Mouse (Mus musculus) forebrain, embryonic 11.5 days (tissue): ENCODE measurements around the gene Tcaf1. TPM values are rescaled to one million over a fixed set of nuclear protein-coding genes. Genes with fewer than 3 reads are reported as not detected.
A peak's percentile ranks its signal among the peaks of the same experiment; 100 is the strongest.

ENCODE experiments used
- ATAC-seq: fragments of 200-750 bp; cut with Nextera tagmentation; replicated peaks from 2 replicates; pipeline ENCODE4 v1.8.0; 2017; ENCODE audit warnings: moderate TSS enrichment; ENCODE audit not compliant: low FRiP score
- DNase-seq: peaks from one replicate; pipeline ENCODE4 v3.0.0-alpha.2; 2017; ENCODE audit warnings: low spot score
- H3K27ac ChIP-seq: fragments of 300-500 bp; sonication (generic); 2 replicates; pipeline ENCODE4 v1.5.1; 2014; ENCODE audit warnings: low read depth, low read length
- H3K27me3 ChIP-seq: fragments of 300-500 bp; sonication (generic); 2 replicates; pipeline ENCODE4 v1.6.1; 2014; ENCODE audit warnings: mild to moderate bottlenecking, low read length, mixed read lengths; ENCODE audit not compliant: control insufficient read depth, insufficient read depth
- H3K36me3 ChIP-seq: fragments of 300-500 bp; sonication (generic); 2 replicates; pipeline ENCODE4 v1.6.1; 2014; ENCODE audit warnings: mild to moderate bottlenecking, low read length, moderate library complexity, mixed read lengths; ENCODE audit not compliant: control insufficient read depth, insufficient read depth
- H3K4me1 ChIP-seq: fragments of 300-500 bp; sonication (generic); replicated peaks from 2 replicates; pipeline ENCODE4 v1.6.1; 2014; ENCODE audit warnings: low read length, mixed read lengths; ENCODE audit not compliant: control insufficient read depth, insufficient read depth
- H3K4me2 ChIP-seq: fragments of 300-500 bp; sonication (generic); 2 replicates; pipeline ENCODE4 v1.6.1; 2014; ENCODE audit warnings: low read depth, mild to moderate bottlenecking, low read length, moderate library complexity, mixed read lengths; ENCODE audit not compliant: severe bottlenecking
- H3K4me3 ChIP-seq: fragments of 300-500 bp; sonication (generic); 2 replicates; pipeline ENCODE4 v1.5.1; 2014; ENCODE audit warnings: low read depth, low read length
- H3K9ac ChIP-seq: fragments of 300-500 bp; sonication (generic); 2 replicates; pipeline ENCODE4 v1.6.1; 2014; ENCODE audit warnings: low read length
- H3K9me3 ChIP-seq: fragments of 300-500 bp; sonication (generic); 2 replicates; pipeline ENCODE4 v1.6.1; 2016; ENCODE audit warnings: low read length, mixed read lengths; ENCODE audit not compliant: control insufficient read depth
- WGBS: fragments of 180-500 bp; shearing (Covaris S2); extraction: QIAGEN DNeasy Blood & Tissue Kit; methylation state at CpG from one replicate; pipeline ENCODE4 v1.1.7; 2014; 5-methylcytosine and 5-hydroxymethylcytosine counted together
- polyA plus RNA-seq: library from polyadenylated mRNA; unstranded; fragments of >200 nt; fragmentation: Nextera tagmentation; extraction: Ambion mirVana; gene quantifications from 2 replicates; pipeline ENCODE4 v1.2.1, GENCODE M21; 2014

Gene Tcaf1
- polyA plus RNA-seq: 134 and 143 TPM in 2 replicates

DNA sequence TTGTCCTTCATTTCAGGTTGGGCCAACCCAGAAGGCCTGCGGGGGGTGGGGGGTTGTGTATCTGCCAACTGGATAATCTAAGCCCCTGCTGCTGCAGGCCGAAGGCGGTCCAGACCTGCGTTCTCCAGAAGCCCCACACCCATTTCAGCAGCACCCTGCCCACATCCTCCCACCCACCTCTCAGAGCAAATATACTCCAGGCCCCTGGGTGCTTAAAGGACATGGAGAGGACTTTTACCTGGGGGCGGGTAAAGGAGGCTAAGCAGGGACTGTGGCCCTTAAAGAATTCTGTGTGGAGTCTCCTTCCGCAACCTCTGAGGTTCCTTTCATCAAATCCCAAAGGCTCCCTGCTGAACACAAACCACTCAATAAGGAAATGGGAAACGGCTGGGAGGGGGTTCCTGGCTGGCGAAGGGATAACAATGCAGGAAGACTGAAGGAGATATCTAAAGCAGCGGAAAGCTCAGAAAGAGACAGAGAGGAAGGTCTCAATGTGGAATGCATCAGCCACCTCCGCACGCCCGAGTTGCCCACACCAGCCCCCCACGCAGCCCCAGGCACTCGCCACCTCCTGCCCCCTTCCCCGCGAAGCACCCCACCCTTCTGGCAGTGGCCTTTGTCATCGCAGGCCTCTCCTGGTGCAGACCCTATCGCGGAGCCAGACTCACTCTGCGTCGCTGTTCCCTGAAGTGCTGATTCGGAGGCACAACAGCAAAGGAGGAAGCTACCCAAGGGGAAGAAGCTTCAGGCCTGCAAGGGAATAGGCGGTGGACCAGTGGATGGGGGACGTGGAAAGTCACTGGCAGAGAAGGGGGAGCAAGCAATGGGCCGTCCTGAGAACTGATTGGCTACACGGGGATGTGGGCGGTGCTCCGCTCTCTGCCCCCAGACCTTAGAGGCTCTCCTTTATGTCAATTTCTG lies at the start of gene Tcaf1:
Gene Tcaf1, minus strand, starts transcription at position 798 of the 921 bp plus-strand sequence.
- H3K9ac ChIP-seq: peak within 1 kb of the TSS; percentile 84
- no peaks in the 10 kb centered on the region for H3K9me3 ChIP-seq
- no peaks in the 10 kb centered on the region for H3K4me1 ChIP-seq
- H3K4me3 ChIP-seq: peak within 1 kb of the TSS; percentile 69
- peak within 1 kb of the TSS; percentile 74 for H3K4me2 ChIP-seq
- H3K27me3 ChIP-seq: no peaks in the 10 kb centered on the region
- peak within 1 kb of the TSS; percentile 84 for H3K27ac ChIP-seq
- 1% methylated on average over 28 of the region's 28 CpGs for WGBS
- DNase-seq (peak; percentile 89), ATAC-seq (peak; percentile 100)
- no peaks in the 10 kb centered on the region for H3K36me3 ChIP-seq

DNA sequence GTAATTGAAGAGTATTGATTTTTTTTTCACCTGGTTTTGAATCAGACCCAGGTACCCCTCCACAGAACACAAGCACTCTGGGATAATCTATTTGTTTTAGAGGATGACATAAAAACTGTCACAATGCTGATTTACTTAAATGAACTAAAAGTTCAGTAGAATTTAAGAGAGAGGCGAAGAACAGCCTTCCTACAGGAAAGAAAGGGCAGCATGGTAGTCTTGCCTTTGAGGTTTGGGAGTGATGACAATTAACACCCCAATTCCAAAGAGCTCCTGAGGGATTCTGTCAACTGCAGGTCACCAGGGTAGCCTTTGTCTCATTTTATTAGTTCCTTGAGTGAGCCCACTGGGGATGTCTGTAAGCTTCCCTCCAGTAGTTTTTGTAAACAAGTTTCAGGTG lies 46.2 kb upstream of the Tcaf1 start, which contains the start of gene Olfr38:
Gene Olfr38, plus strand, starts transcription at position 301 of the 400 bp plus-strand sequence.
- no peak within 1 kb of the TSS for H3K9ac ChIP-seq
- H3K9me3 ChIP-seq: no peaks in the 10 kb centered on the region
- H3K4me1 ChIP-seq: no peaks in the 10 kb centered on the region
- no peak within 1 kb of the TSS for H3K27ac ChIP-seq
- WGBS: 79% methylated on average over 1 of the region's 1 CpGs
- no peak within 1 kb of the TSS for H3K4me2 ChIP-seq
- H3K27me3 ChIP-seq: no peaks in the 10 kb centered on the region
- no peak within 1 kb of the TSS for H3K4me3 ChIP-seq
- H3K36me3 ChIP-seq: no peaks in the 10 kb centered on the region
- DNase-seq: no peak
- no peak for ATAC-seq

DNA sequence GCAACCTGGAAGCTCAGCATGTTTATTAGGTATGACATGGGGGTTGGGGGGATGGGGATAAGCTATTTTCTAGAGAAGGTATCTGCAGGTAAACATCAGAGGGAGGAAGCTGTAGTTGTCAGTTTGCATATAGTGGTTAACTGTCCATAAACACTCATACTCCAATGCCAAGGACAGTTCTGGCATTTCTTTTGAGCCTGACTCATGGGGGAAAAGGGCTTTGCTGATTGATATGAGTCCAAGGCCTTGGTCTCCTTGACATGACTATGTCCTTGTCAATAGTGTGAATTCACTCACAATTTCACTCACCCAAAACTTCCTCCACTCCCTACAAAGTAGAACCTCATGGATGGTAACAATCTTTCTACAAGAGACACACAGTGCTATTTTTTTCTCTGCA lies 38.0 kb upstream of the Tcaf1 start:
- ATAC-seq: no peak
- H3K4me3 ChIP-seq: no peak overlapping the region
- no peaks in the 10 kb centered on the region for H3K27me3 ChIP-seq
- no peak for DNase-seq
- no peak overlapping the region for H3K4me2 ChIP-seq
- no peaks in the 10 kb centered on the region for H3K9me3 ChIP-seq
- no peaks in the 10 kb centered on the region for H3K4me1 ChIP-seq
- no peak overlapping the region for H3K27ac ChIP-seq
- H3K9ac ChIP-seq: no peak overlapping the region
- no peaks in the 10 kb centered on the region for H3K36me3 ChIP-seq

DNA sequence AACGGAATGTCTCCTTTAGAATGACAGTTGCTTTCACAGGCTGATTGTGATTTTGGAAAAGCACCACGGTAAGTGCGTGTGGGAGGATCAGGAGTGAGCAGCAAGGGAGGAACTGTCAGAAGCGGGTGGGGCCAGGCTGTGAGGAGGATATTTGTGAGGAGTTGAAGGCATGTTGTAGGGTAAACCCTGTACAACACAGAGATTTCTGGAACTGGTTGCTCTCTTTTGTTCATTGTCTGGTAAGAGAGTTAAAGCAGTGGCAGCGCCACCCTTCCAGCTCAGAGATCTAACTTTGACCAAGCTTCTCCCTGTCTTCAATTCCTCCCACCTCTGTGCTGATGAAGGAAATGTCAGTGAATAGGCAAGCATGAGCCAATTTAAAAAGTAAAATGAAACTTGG lies 32.4 kb upstream of the Tcaf1 start:
- H3K4me1 ChIP-seq: no peaks in the 10 kb centered on the region
- H3K27me3 ChIP-seq: no peaks in the 10 kb centered on the region
- WGBS: 89% methylated on average over 5 of the region's 5 CpGs
- ATAC-seq: no peak
- H3K4me3 ChIP-seq: no peak overlapping the region
- no peak overlapping the region for H3K4me2 ChIP-seq
- no peak overlapping the region for H3K9ac ChIP-seq
- H3K36me3 ChIP-seq: no peaks in the 10 kb centered on the region
- no peak for DNase-seq
- no peak overlapping the region for H3K27ac ChIP-seq
- no peaks in the 10 kb centered on the region for H3K9me3 ChIP-seq

GRCm38 (mm10) chr6:42739071-42739470 lies 29.2 kb upstream of the Tcaf1 start, which contains the start of gene Olfr453:
Gene Olfr453, plus strand, starts transcription at chr6:42739371.
- DNase-seq (no peak), ATAC-seq (no peak)
- Histone ChIP-seq H3K27ac (no peak within 1 kb of the TSS), H3K4me1 (no peaks in the 10 kb centered on the region), H3K27me3 (no peaks in the 10 kb centered on the region), H3K9ac (no peak within 1 kb of the TSS), H3K36me3 (no peaks in the 10 kb centered on the region), H3K4me2 (no peak within 1 kb of the TSS), H3K9me3 (no peaks in the 10 kb centered on the region), H3K4me3 (no peak within 1 kb of the TSS)
- 98% methylated on average over 1 of the region's 1 CpGs for WGBS

GRCm38 (mm10) chr6:42717973-42718372 lies 8.1 kb upstream of the Tcaf1 start:
- Histone ChIP-seq H3K4me1 (no peaks in the 10 kb centered on the region), H3K4me3 (no peak overlapping the region), H3K27ac (no peak overlapping the region), H3K9me3 (no peaks in the 10 kb centered on the region), H3K4me2 (no peak overlapping the region), H3K36me3 (no peaks in the 10 kb centered on the region), H3K9ac (no peak overlapping the region), H3K27me3 (no peaks in the 10 kb centered on the region)
- ATAC-seq: no peak
- DNase-seq: no peak

DNA sequence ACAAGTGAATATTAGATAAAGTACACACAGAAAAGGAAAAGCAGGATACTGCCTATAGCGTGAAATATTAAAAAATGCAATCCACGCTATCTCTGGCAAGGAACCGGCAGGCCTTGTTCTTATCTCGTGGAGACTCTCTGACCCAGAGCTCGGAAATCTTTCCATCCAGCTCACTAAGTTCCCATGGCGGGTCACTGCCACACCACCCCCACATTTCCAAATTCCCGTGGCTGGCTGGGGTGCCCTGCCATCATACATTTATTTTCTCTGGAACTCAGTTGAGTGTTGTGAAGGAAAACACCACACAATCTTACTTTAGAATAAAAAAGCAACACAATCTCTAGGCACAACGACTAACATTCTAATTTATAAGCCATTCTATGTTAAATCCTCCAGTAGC lies 4.8 kb upstream of the Tcaf1 start:
- H3K9ac ChIP-seq: no peak overlapping the region
- H3K4me3 ChIP-seq: no peak overlapping the region
- 82% methylated on average over 8 of the region's 8 CpGs for WGBS
- H3K4me2 ChIP-seq: no peak overlapping the region
- no peaks in the 10 kb centered on the region for H3K4me1 ChIP-seq
- no peak for ATAC-seq
- no peaks in the 10 kb centered on the region for H3K9me3 ChIP-seq
- no peak for DNase-seq
- no peaks in the 10 kb centered on the region for H3K36me3 ChIP-seq
- H3K27ac ChIP-seq: no peak overlapping the region
- no peaks in the 10 kb centered on the region for H3K27me3 ChIP-seq

GRCm38 (mm10) chr6:42692517-42693190 lies 17.2 kb downstream of the Tcaf1 start:
- Histone ChIP-seq H3K27me3 (no peaks in the 10 kb centered on the region), H3K4me1 (peaks cover 5% of the 10 kb centered on the region; the same call in 1 of the 2 replicates), H3K36me3 (no peaks in the 10 kb centered on the region; the same call in 1 of the 2 replicates), H3K4me2 (peak overlapping the region; percentile 67), H3K27ac (peak overlapping the region; percentile 93), H3K9ac (peak overlapping the region; percentile 89), H3K9me3 (no peaks in the 10 kb centered on the region), H3K4me3 (peak overlapping the region; percentile 68)
- ATAC-seq (peak; percentile 91), DNase-seq (peak; percentile 90)
- 0% methylated on average over 32 of the region's 32 CpGs for WGBS
